Comparison of ENCODE assay signal across 28 mouse cellular contexts in genomic region chr17:79120269-79120668, GRCm38 (mm10).
"Had no signal": no experiment of that assay in that cellular context is flagged by ENCODE, and none has a peak within 500 bp of the region (broad histone marks: within the 10 kb centered on the region; RNA-seq: fewer than 3 reads in every experiment).

No protein-coding gene starts in this region.

- H3K27ac ChIP-seq: embryonic facial prominence, embryonic 12.5 days; embryonic facial prominence, embryonic 13.5 days; forebrain, embryonic 10.5 days; forebrain, embryonic 12.5 days; forebrain, embryonic 13.5 days; forebrain, embryonic 15.5 days; gastrocnemius, adult 2 months; heart, adult 2 months; heart, embryonic 10.5 days had no signal

- H3K27me3 ChIP-seq: embryonic facial prominence, embryonic 12.5 days; embryonic facial prominence, embryonic 13.5 days; forebrain, embryonic 12.5 days; forebrain, embryonic 13.5 days; forebrain, embryonic 15.5 days had no signal

- ATAC-seq: forebrain, embryonic 13.5 days; forebrain, embryonic 14.5 days; forebrain, embryonic 15.5 days; forebrain, embryonic 16.5 days; forebrain, postnatal 0 days had no signal

- H3K4me2 ChIP-seq: embryonic facial prominence, embryonic 12.5 days; embryonic facial prominence, embryonic 13.5 days; forebrain, embryonic 12.5 days; forebrain, embryonic 13.5 days; forebrain, embryonic 15.5 days had no signal

- DNase-seq: cerebellum, adult 2 months; cerebellum, adult 8-10 months; cerebellum, adult 9-10 months; cerebellum, adult 9-11 months; cerebellum, postnatal 10 days; cerebellum, postnatal 14 days; cerebellum, postnatal 25 days; cerebellum, postnatal 36 days; embryo, embryonic 11 days; forebrain, postnatal 0 days; gastrocnemius, adult 2 months; gastrocnemius, postnatal 10 days; gastrocnemius, postnatal 14 days; gastrocnemius, postnatal 25 days; gastrocnemius, postnatal 36 days; heart, adult 11 months; heart, adult 18-20 months; heart, adult 2 months had no signal

- H3K9me3 ChIP-seq: forebrain, embryonic 12.5 days; forebrain, embryonic 15.5 days; heart, embryonic 10.5 days had no signal

- H3K36me3 ChIP-seq: embryonic facial prominence, embryonic 12.5 days; embryonic facial prominence, embryonic 13.5 days; forebrain, embryonic 10.5 days; forebrain, embryonic 12.5 days; forebrain, embryonic 15.5 days; heart, embryonic 10.5 days had no signal

- H3K4me1 ChIP-seq: embryonic facial prominence, embryonic 12.5 days; embryonic facial prominence, embryonic 13.5 days; forebrain, embryonic 10.5 days; forebrain, embryonic 12.5 days; forebrain, embryonic 13.5 days; forebrain, embryonic 15.5 days; heart, embryonic 10.5 days had no signal

- H3K4me3 ChIP-seq: embryonic facial prominence, embryonic 12.5 days; embryonic facial prominence, embryonic 13.5 days; erythroblast, embryonic 14.5 days; forebrain, embryonic 10.5 days; forebrain, embryonic 12.5 days; forebrain, embryonic 13.5 days; forebrain, embryonic 15.5 days; gastrocnemius, adult 2 months; heart, adult 2 months; heart, embryonic 10.5 days had no signal

- H3K9ac ChIP-seq: embryonic facial prominence, embryonic 12.5 days; embryonic facial prominence, embryonic 13.5 days; forebrain, embryonic 12.5 days; forebrain, embryonic 13.5 days; forebrain, embryonic 15.5 days; forebrain, postnatal 0 days had no signal
